Mouse (Mus musculus): ENCODE results near the gene Esrrb. TPM values are rescaled to one million over a fixed set of nuclear protein-coding genes. Genes with fewer than 3 reads are reported as not detected.

Esrrb gene
- polyA plus RNA-seq, 1 experiment from 2014 or later, result 0.42 TPM

GRCm38 (mm10) chr12:86336209-86336608 lies 24.7 kb upstream of the Esrrb start:
- 92% methylated on average over 3 of the region's 3 CpGs for WGBS
- no peaks in the 10 kb centered on the region for H3K4me1 ChIP-seq (replicated peaks; ENCODE audit: control insufficient read depth, insufficient read depth, low read length)
- H3K4me3 ChIP-seq (ENCODE audit: low read depth, low read length), result no peak overlapping the region
- no peak overlapping the region for H3K27ac ChIP-seq (ENCODE audit: low read depth, low read length)
- H3K4me2 ChIP-seq (replicated peaks; ENCODE audit: low read depth), result no peak overlapping the region
- TF ChIP-seq CTCF (IDR thresholded peaks at IDR 0.05; ENCODE audit: low read depth), result peak; percentile 33; the same call in 1 of the 2 replicates
- ATAC-seq, result no peak
- no peak overlapping the region for H3K9ac ChIP-seq (ENCODE audit: low read depth, low read length)
- H3K27me3 ChIP-seq (replicated peaks; ENCODE audit: control insufficient read depth, insufficient read depth, low read length), result no peaks in the 10 kb centered on the region
- H3K36me3 ChIP-seq (ENCODE audit: control insufficient read depth, insufficient read depth), result no peaks in the 10 kb centered on the region
- no peaks in the 10 kb centered on the region for H3K9me3 ChIP-seq (ENCODE audit: control insufficient read depth)

DNA sequence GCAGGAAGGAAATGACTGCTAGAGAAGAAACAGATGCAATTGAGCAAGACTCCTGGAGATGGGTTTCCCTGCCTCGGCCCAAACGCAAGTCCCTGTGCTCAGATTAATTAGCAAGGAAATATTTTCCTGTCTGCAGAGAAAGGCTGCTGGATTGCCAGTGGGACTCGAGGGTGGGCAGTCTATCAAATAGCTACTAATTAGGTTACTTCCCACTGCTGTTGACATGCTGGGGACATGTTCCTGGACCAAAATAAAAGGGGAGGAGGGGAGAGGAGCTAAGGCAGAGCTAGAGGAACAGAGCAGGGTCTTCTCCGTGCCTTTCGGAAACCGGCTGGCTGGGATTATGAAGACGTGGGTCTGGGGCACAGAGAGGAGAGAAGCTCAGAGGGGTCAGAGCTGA lies 24.0 kb upstream of the Esrrb start:
- no peak for TF ChIP-seq CTCF (IDR thresholded peaks at IDR 0.05; ENCODE audit: low read depth)
- H3K9ac ChIP-seq (ENCODE audit: low read depth, low read length), result no peak overlapping the region
- H3K36me3 ChIP-seq (ENCODE audit: control insufficient read depth, insufficient read depth), result no peaks in the 10 kb centered on the region
- no peaks in the 10 kb centered on the region for H3K27me3 ChIP-seq (replicated peaks; ENCODE audit: control insufficient read depth, insufficient read depth, low read length)
- 48% methylated on average over 7 of the region's 7 CpGs for WGBS
- no peak overlapping the region for H3K4me2 ChIP-seq (replicated peaks; ENCODE audit: low read depth)
- no peak for ATAC-seq
- H3K4me3 ChIP-seq (ENCODE audit: low read depth, low read length), result no peak overlapping the region
- H3K9me3 ChIP-seq (ENCODE audit: control insufficient read depth), result no peaks in the 10 kb centered on the region
- H3K27ac ChIP-seq (ENCODE audit: low read depth, low read length), result no peak overlapping the region
- H3K4me1 ChIP-seq (replicated peaks; ENCODE audit: control insufficient read depth, insufficient read depth, low read length), result no peaks in the 10 kb centered on the region

GRCm38 (mm10) chr12:86349477-86349876 lies 11.4 kb upstream of the Esrrb start:
- H3K27ac ChIP-seq (ENCODE audit: low read depth, low read length), result no peak overlapping the region
- H3K9ac ChIP-seq (ENCODE audit: low read depth, low read length), result no peak overlapping the region
- WGBS, result 79% methylated on average over 8 of the region's 8 CpGs
- H3K4me3 ChIP-seq (ENCODE audit: low read depth, low read length), result no peak overlapping the region
- H3K4me2 ChIP-seq (replicated peaks; ENCODE audit: low read depth), result no peak overlapping the region
- H3K36me3 ChIP-seq (ENCODE audit: control insufficient read depth, insufficient read depth), result no peaks in the 10 kb centered on the region
- TF ChIP-seq CTCF (IDR thresholded peaks at IDR 0.05; ENCODE audit: low read depth), result no peak
- H3K4me1 ChIP-seq (replicated peaks; ENCODE audit: control insufficient read depth, insufficient read depth, low read length), result no peaks in the 10 kb centered on the region
- no peak for ATAC-seq
- no peaks in the 10 kb centered on the region for H3K27me3 ChIP-seq (replicated peaks; ENCODE audit: control insufficient read depth, insufficient read depth, low read length)
- no peaks in the 10 kb centered on the region for H3K9me3 ChIP-seq (ENCODE audit: control insufficient read depth)

DNA sequence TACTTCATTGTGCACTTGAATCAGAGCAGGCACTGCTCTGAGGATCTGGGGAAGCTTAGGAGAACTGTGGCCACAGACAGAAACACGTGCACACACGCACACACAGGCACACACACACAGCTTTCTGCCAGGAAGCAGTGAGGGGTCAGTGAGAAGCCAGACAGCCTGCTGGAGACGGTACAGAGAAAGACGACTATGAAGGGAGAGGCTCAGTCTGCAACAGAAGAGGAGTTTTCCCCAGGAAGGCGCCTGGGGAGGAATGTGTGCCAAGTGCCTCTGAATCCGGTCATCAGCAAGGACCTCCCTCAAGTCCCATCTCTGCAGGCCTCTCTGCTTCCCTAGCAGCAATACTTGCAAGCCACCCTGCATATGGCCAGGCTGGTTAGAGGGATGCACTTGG lies 1.5 kb upstream of the Esrrb start:
- Histone ChIP-seq H3K9ac (ENCODE audit: low read depth, low read length) (no peak overlapping the region), H3K9me3 (ENCODE audit: control insufficient read depth) (no peaks in the 10 kb centered on the region), H3K4me2 (replicated peaks; ENCODE audit: low read depth) (no peak overlapping the region), H3K36me3 (ENCODE audit: control insufficient read depth, insufficient read depth) (no peaks in the 10 kb centered on the region), H3K27ac (ENCODE audit: low read depth, low read length) (no peak overlapping the region), H3K4me3 (ENCODE audit: low read depth, low read length) (no peak overlapping the region), H3K4me1 (replicated peaks; ENCODE audit: control insufficient read depth, insufficient read depth, low read length) (no peaks in the 10 kb centered on the region), H3K27me3 (replicated peaks; ENCODE audit: control insufficient read depth, insufficient read depth, low read length) (no peaks in the 10 kb centered on the region)
- no peak for ATAC-seq
- WGBS, result 49% methylated on average over 6 of the region's 6 CpGs
- no peak for TF ChIP-seq CTCF (IDR thresholded peaks at IDR 0.05; ENCODE audit: low read depth)

GRCm38 (mm10) chr12:86359873-86360272 lies 1.0 kb upstream of the Esrrb start:
- Histone ChIP-seq H3K4me3 (ENCODE audit: low read depth, low read length) (no peak overlapping the region), H3K9me3 (ENCODE audit: control insufficient read depth) (no peaks in the 10 kb centered on the region), H3K27ac (ENCODE audit: low read depth, low read length) (no peak overlapping the region), H3K4me1 (replicated peaks; ENCODE audit: control insufficient read depth, insufficient read depth, low read length) (no peaks in the 10 kb centered on the region), H3K36me3 (ENCODE audit: control insufficient read depth, insufficient read depth) (no peaks in the 10 kb centered on the region), H3K4me2 (replicated peaks; ENCODE audit: low read depth) (no peak overlapping the region), H3K9ac (ENCODE audit: low read depth, low read length) (no peak overlapping the region), H3K27me3 (replicated peaks; ENCODE audit: control insufficient read depth, insufficient read depth, low read length) (no peaks in the 10 kb centered on the region)
- no peak for ATAC-seq
- 55% methylated on average over 8 of the region's 8 CpGs for WGBS
- TF ChIP-seq CTCF (IDR thresholded peaks at IDR 0.05; ENCODE audit: low read depth), result no peak

- 17% methylated on average over 5 of the region's 5 CpGs for WGBS
- no peak overlapping the region for H3K27ac ChIP-seq (ENCODE audit: low read depth, low read length)
- H3K4me2 ChIP-seq (replicated peaks; ENCODE audit: low read depth), result no peak overlapping the region
- H3K4me1 ChIP-seq (replicated peaks; ENCODE audit: control insufficient read depth, insufficient read depth, low read length), result no peaks in the 10 kb centered on the region
- no peak overlapping the region for H3K4me3 ChIP-seq (ENCODE audit: low read depth, low read length)
- no peaks in the 10 kb centered on the region for H3K36me3 ChIP-seq (ENCODE audit: control insufficient read depth, insufficient read depth)
- H3K9ac ChIP-seq (ENCODE audit: low read depth, low read length), result no peak overlapping the region
- no peak for TF ChIP-seq CTCF (IDR thresholded peaks at IDR 0.05; ENCODE audit: low read depth)
- ATAC-seq, result no peak
- H3K9me3 ChIP-seq (ENCODE audit: control insufficient read depth), result no peaks in the 10 kb centered on the region
- 0 out of 2 replicates have a peak, but pooled peaks cover 3% of the 10 kb centered on the region for H3K27me3 ChIP-seq (replicated peaks; ENCODE audit: control insufficient read depth, insufficient read depth, low read length)
These were observed 3.4 kb downstream of the Esrrb start for GRCm38 (mm10) chr12:86364285-86364684.

GRCm38 (mm10) chr12:86364756-86365155 lies 3.8 kb downstream of the Esrrb start:
- H3K27me3 ChIP-seq (replicated peaks; ENCODE audit: control insufficient read depth, insufficient read depth, low read length), result 0 out of 2 replicates have a peak, but pooled peaks cover 3% of the 10 kb centered on the region
- H3K4me3 ChIP-seq (ENCODE audit: low read depth, low read length), result no peak overlapping the region
- no peaks in the 10 kb centered on the region for H3K9me3 ChIP-seq (ENCODE audit: control insufficient read depth)
- no peak overlapping the region for H3K27ac ChIP-seq (ENCODE audit: low read depth, low read length)
- H3K4me2 ChIP-seq (replicated peaks; ENCODE audit: low read depth), result no peak overlapping the region
- H3K9ac ChIP-seq (ENCODE audit: low read depth, low read length), result no peak overlapping the region
- WGBS, result 22% methylated on average over 5 of the region's 5 CpGs
- H3K4me1 ChIP-seq (replicated peaks; ENCODE audit: control insufficient read depth, insufficient read depth, low read length), result no peaks in the 10 kb centered on the region
- no peak for TF ChIP-seq CTCF (IDR thresholded peaks at IDR 0.05; ENCODE audit: low read depth)
- ATAC-seq, result no peak
- H3K36me3 ChIP-seq (ENCODE audit: control insufficient read depth, insufficient read depth), result no peaks in the 10 kb centered on the region
